Mouse (Mus musculus): ENCODE data around the gene Galnt17. TPM values are rescaled to one million over a fixed set of nuclear protein-coding genes. Genes with fewer than 3 reads are reported as not detected.

The Galnt17 gene
- polyA plus RNA-seq, 1 experiment from 2014 or later, result 1.5 TPM

- DNase-seq (ENCODE audit: low spot score), result no peak
- no peak overlapping the region for H3K4me2 ChIP-seq (ENCODE audit: low read depth)
- no peak overlapping the region for H3K4me3 ChIP-seq (ENCODE audit: low read depth, low read length)
- no peak overlapping the region for H3K9ac ChIP-seq (ENCODE audit: low read length)
- H3K27me3 ChIP-seq (ENCODE audit: control insufficient read depth, insufficient read depth, low read length), result no peaks in the 10 kb centered on the region
- no peak for ATAC-seq (ENCODE audit: insufficient read depth, low FRiP score, low TSS enrichment)
- H3K36me3 ChIP-seq (ENCODE audit: control insufficient read depth, insufficient read depth, low read length), result no peaks in the 10 kb centered on the region
- H3K9me3 ChIP-seq (ENCODE audit: control insufficient read depth, low read length), result no peaks in the 10 kb centered on the region
- WGBS, result 96% methylated on average over 1 of the region's 1 CpGs
- 0 out of 2 replicates have a peak, but pooled peaks cover 3% of the 10 kb centered on the region for H3K4me1 ChIP-seq (ENCODE audit: control insufficient read depth, insufficient read depth, low read length)
- H3K27ac ChIP-seq (ENCODE audit: low read depth, low read length), result no peak overlapping the region
These were observed 127.1 kb downstream of the Galnt17 start for GRCm38 (mm10) chr5:131181231-131181630.

- Histone ChIP-seq H3K4me1 (ENCODE audit: control insufficient read depth, insufficient read depth, low read length) (0 out of 2 replicates have a peak, but pooled peaks cover 3% of the 10 kb centered on the region), H3K9ac (ENCODE audit: low read length) (no peak overlapping the region), H3K9me3 (ENCODE audit: control insufficient read depth, low read length) (no peaks in the 10 kb centered on the region), H3K27me3 (ENCODE audit: control insufficient read depth, insufficient read depth, low read length) (no peaks in the 10 kb centered on the region), H3K36me3 (ENCODE audit: control insufficient read depth, insufficient read depth, low read length) (no peaks in the 10 kb centered on the region), H3K4me3 (ENCODE audit: low read depth, low read length) (no peak overlapping the region), H3K27ac (ENCODE audit: low read depth, low read length) (no peak overlapping the region), H3K4me2 (ENCODE audit: low read depth) (no peak overlapping the region)
- DNase-seq (ENCODE audit: low spot score) (no peak), ATAC-seq (ENCODE audit: insufficient read depth, low FRiP score, low TSS enrichment) (no peak)
- 100% methylated on average over 1 of the region's 1 CpGs for WGBS
These were observed 127.5 kb downstream of the Galnt17 start for GRCm38 (mm10) chr5:131180756-131181155.

GRCm38 (mm10) chr5:131177851-131178250 lies 130.4 kb downstream of the Galnt17 start:
- Histone ChIP-seq H3K4me3 (ENCODE audit: low read depth, low read length) (no peak overlapping the region), H3K36me3 (ENCODE audit: control insufficient read depth, insufficient read depth, low read length) (no peaks in the 10 kb centered on the region), H3K4me1 (ENCODE audit: control insufficient read depth, insufficient read depth, low read length) (0 out of 2 replicates have a peak, but pooled peaks cover 3% of the 10 kb centered on the region), H3K27ac (ENCODE audit: low read depth, low read length) (0 out of 2 replicates have a peak overlapping the region, but pooled peaks have one; percentile 9), H3K4me2 (ENCODE audit: low read depth) (no peak overlapping the region), H3K9me3 (ENCODE audit: control insufficient read depth, low read length) (no peaks in the 10 kb centered on the region), H3K9ac (ENCODE audit: low read length) (no peak overlapping the region), H3K27me3 (ENCODE audit: control insufficient read depth, insufficient read depth, low read length) (no peaks in the 10 kb centered on the region)
- WGBS, result 52% methylated on average over 7 of the region's 7 CpGs
- ATAC-seq (ENCODE audit: insufficient read depth, low FRiP score, low TSS enrichment) (no peak), DNase-seq (ENCODE audit: low spot score) (no peak)

- H3K4me1 ChIP-seq (ENCODE audit: control insufficient read depth, insufficient read depth, low read length), result 0 out of 2 replicates have a peak, but pooled peaks cover 3% of the 10 kb centered on the region
- 34% methylated on average over 2 of the region's 2 CpGs for WGBS
- H3K27me3 ChIP-seq (ENCODE audit: control insufficient read depth, insufficient read depth, low read length), result no peaks in the 10 kb centered on the region
- ATAC-seq (ENCODE audit: insufficient read depth, low FRiP score, low TSS enrichment), result peak; percentile 75
- H3K4me3 ChIP-seq (ENCODE audit: low read depth, low read length), result no peak overlapping the region
- 0 out of 2 replicates have a peak overlapping the region, but pooled peaks have one; percentile 9 for H3K27ac ChIP-seq (ENCODE audit: low read depth, low read length)
- no peak for DNase-seq (ENCODE audit: low spot score)
- no peaks in the 10 kb centered on the region for H3K36me3 ChIP-seq (ENCODE audit: control insufficient read depth, insufficient read depth, low read length)
- no peak overlapping the region for H3K9ac ChIP-seq (ENCODE audit: low read length)
- H3K4me2 ChIP-seq (ENCODE audit: low read depth), result no peak overlapping the region
- H3K9me3 ChIP-seq (ENCODE audit: control insufficient read depth, low read length), result no peaks in the 10 kb centered on the region
These were observed 131.1 kb downstream of the Galnt17 start for GRCm38 (mm10) chr5:131177168-131177567.

GRCm38 (mm10) chr5:131169186-131169585 lies 139.1 kb downstream of the Galnt17 start:
- no peak for DNase-seq (ENCODE audit: low spot score)
- 87% methylated on average over 6 of the region's 6 CpGs for WGBS
- ATAC-seq (ENCODE audit: insufficient read depth, low FRiP score, low TSS enrichment), result no peak

GRCm38 (mm10) chr5:131167366-131167765 lies 140.9 kb downstream of the Galnt17 start:
- DNase-seq (ENCODE audit: low spot score) (no peak), ATAC-seq (ENCODE audit: insufficient read depth, low FRiP score, low TSS enrichment) (no peak)
- WGBS, result 87% methylated on average over 5 of the region's 5 CpGs
- Histone ChIP-seq H3K4me3 (ENCODE audit: low read depth, low read length) (no peak overlapping the region), H3K27me3 (ENCODE audit: control insufficient read depth, insufficient read depth, low read length) (no peaks in the 10 kb centered on the region), H3K27ac (ENCODE audit: low read depth, low read length) (no peak overlapping the region), H3K9ac (ENCODE audit: low read length) (no peak overlapping the region), H3K9me3 (ENCODE audit: control insufficient read depth, low read length) (no peaks in the 10 kb centered on the region), H3K4me2 (ENCODE audit: low read depth) (no peak overlapping the region), H3K4me1 (ENCODE audit: control insufficient read depth, insufficient read depth, low read length) (no peaks in the 10 kb centered on the region), H3K36me3 (ENCODE audit: control insufficient read depth, insufficient read depth, low read length) (no peaks in the 10 kb centered on the region)

More at GRCm38 (mm10) chr5:131169186-131169585, 139.1 kb downstream of the Galnt17 start:
- Histone ChIP-seq H3K36me3 (ENCODE audit: control insufficient read depth, insufficient read depth, low read length) (no peaks in the 10 kb centered on the region), H3K27me3 (ENCODE audit: control insufficient read depth, insufficient read depth, low read length) (no peaks in the 10 kb centered on the region), H3K27ac (ENCODE audit: low read depth, low read length) (no peak overlapping the region), H3K9ac (ENCODE audit: low read length) (no peak overlapping the region), H3K4me1 (ENCODE audit: control insufficient read depth, insufficient read depth, low read length) (no peaks in the 10 kb centered on the region), H3K4me3 (ENCODE audit: low read depth, low read length) (no peak overlapping the region), H3K9me3 (ENCODE audit: control insufficient read depth, low read length) (no peaks in the 10 kb centered on the region), H3K4me2 (ENCODE audit: low read depth) (no peak overlapping the region)

GRCm38 (mm10) chr5:131165681-131166080 lies 142.6 kb downstream of the Galnt17 start:
- DNase-seq (ENCODE audit: low spot score) (peak; percentile 37), ATAC-seq (ENCODE audit: insufficient read depth, low FRiP score, low TSS enrichment) (peak; percentile 53; the same call in 1 of the 2 replicates)
- H3K9ac ChIP-seq (ENCODE audit: low read length), result no peak overlapping the region
- no peak overlapping the region for H3K4me3 ChIP-seq (ENCODE audit: low read depth, low read length)
- no peaks in the 10 kb centered on the region for H3K36me3 ChIP-seq (ENCODE audit: control insufficient read depth, insufficient read depth, low read length)
- no peaks in the 10 kb centered on the region for H3K27me3 ChIP-seq (ENCODE audit: control insufficient read depth, insufficient read depth, low read length)
- H3K4me1 ChIP-seq (ENCODE audit: control insufficient read depth, insufficient read depth, low read length), result no peaks in the 10 kb centered on the region
- no peak overlapping the region for H3K4me2 ChIP-seq (ENCODE audit: low read depth)
- H3K9me3 ChIP-seq (ENCODE audit: control insufficient read depth, low read length), result no peaks in the 10 kb centered on the region
- 52% methylated on average over 7 of the region's 7 CpGs for WGBS
- H3K27ac ChIP-seq (ENCODE audit: low read depth, low read length), result no peak overlapping the region

- no peaks in the 10 kb centered on the region for H3K9me3 ChIP-seq (ENCODE audit: control insufficient read depth, low read length)
- 0 out of 2 replicates have a peak, but pooled peaks cover 4% of the 10 kb centered on the region for H3K4me1 ChIP-seq (ENCODE audit: control insufficient read depth, insufficient read depth, low read length)
- no peak overlapping the region for H3K9ac ChIP-seq (ENCODE audit: low read length)
- 42% methylated on average over 4 of the region's 4 CpGs for WGBS
- no peak for ATAC-seq (ENCODE audit: insufficient read depth, low FRiP score, low TSS enrichment)
- H3K27me3 ChIP-seq (ENCODE audit: control insufficient read depth, insufficient read depth, low read length), result no peaks in the 10 kb centered on the region
- DNase-seq (ENCODE audit: low spot score), result no peak
- no peak overlapping the region for H3K27ac ChIP-seq (ENCODE audit: low read depth, low read length)
- H3K4me3 ChIP-seq (ENCODE audit: low read depth, low read length), result no peak overlapping the region
- no peaks in the 10 kb centered on the region; the same call in 1 of the 2 replicates for H3K36me3 ChIP-seq (ENCODE audit: control insufficient read depth, insufficient read depth, low read length)
- no peak overlapping the region for H3K4me2 ChIP-seq (ENCODE audit: low read depth)
These were observed 150.4 kb downstream of the Galnt17 start for GRCm38 (mm10) chr5:131157866-131158265.

GRCm38 (mm10) chr5:131156323-131156722 lies 152.0 kb downstream of the Galnt17 start:
- no peak overlapping the region for H3K27ac ChIP-seq (ENCODE audit: low read depth, low read length)
- H3K27me3 ChIP-seq (ENCODE audit: control insufficient read depth, insufficient read depth, low read length), result no peaks in the 10 kb centered on the region
- no peaks in the 10 kb centered on the region for H3K9me3 ChIP-seq (ENCODE audit: control insufficient read depth, low read length)
- H3K4me1 ChIP-seq (ENCODE audit: control insufficient read depth, insufficient read depth, low read length), result 0 out of 2 replicates have a peak, but pooled peaks cover 4% of the 10 kb centered on the region
- DNase-seq (ENCODE audit: low spot score) (no peak), ATAC-seq (ENCODE audit: insufficient read depth, low FRiP score, low TSS enrichment) (no peak)
- H3K4me3 ChIP-seq (ENCODE audit: low read depth, low read length), result no peak overlapping the region
- H3K9ac ChIP-seq (ENCODE audit: low read length), result no peak overlapping the region
- H3K36me3 ChIP-seq (ENCODE audit: control insufficient read depth, insufficient read depth, low read length), result no peaks in the 10 kb centered on the region; the same call in 1 of the 2 replicates
- WGBS, result 73% methylated on average over 3 of the region's 3 CpGs
- H3K4me2 ChIP-seq (ENCODE audit: low read depth), result no peak overlapping the region
